Mouse (Mus musculus) urinary bladder, postnatal 0 days (tissue): ENCODE results near the gene Zfp513. TPM values are rescaled to one million over a fixed set of nuclear protein-coding genes. Genes with fewer than 3 reads are reported as not detected.

ENCODE experiments used
- polyA plus RNA-seq: library from polyadenylated mRNA; unstranded; fragments of >200 nt; fragmentation: Nextera tagmentation; extraction: Ambion mirVana; gene quantifications from 2 replicates; pipeline ENCODE4 v1.2.1, GENCODE M21; 2015

The Zfp513 gene
- polyA plus RNA-seq = 4.0 and 4.5 TPM in 2 replicates

GRCm38 (mm10) chr5:31201742-31202590 is at the start of gene Zfp513:
Gene Zfp513 (minus strand): TSS chr5:31202303.

DNA sequence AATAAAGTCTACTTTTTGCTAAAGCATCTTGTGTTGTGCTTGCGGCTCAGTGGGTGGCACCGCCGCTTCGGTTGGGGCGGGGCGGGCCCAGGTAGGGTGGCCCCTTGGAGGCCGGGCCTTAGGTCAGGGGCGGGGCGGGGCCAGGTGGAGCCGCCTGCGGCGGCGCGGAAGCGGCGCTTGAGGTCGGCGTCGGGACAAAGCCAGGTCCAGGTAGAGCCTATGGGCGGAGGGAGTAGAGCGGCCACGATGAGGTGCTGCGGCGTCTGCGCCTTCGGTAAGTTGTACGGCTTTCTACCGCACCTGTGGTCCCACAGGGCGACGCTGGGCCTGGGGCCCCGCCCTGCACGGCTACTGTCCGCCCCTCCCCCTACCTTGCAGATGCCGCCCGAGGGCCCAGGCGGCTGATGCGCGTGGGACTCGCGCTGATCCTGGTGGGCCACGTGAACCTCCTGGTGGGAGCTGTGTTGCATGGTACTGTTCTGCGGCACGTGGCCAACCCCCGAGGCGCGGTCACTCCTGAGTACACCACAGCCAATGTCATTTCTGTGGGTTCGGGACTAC is 49.5 kb upstream of the Zfp513 start, which contains the start of gene Krtcap3:
Gene Krtcap3, plus strand, starts transcription at position 151 of the 561 bp plus-strand sequence.

DNA sequence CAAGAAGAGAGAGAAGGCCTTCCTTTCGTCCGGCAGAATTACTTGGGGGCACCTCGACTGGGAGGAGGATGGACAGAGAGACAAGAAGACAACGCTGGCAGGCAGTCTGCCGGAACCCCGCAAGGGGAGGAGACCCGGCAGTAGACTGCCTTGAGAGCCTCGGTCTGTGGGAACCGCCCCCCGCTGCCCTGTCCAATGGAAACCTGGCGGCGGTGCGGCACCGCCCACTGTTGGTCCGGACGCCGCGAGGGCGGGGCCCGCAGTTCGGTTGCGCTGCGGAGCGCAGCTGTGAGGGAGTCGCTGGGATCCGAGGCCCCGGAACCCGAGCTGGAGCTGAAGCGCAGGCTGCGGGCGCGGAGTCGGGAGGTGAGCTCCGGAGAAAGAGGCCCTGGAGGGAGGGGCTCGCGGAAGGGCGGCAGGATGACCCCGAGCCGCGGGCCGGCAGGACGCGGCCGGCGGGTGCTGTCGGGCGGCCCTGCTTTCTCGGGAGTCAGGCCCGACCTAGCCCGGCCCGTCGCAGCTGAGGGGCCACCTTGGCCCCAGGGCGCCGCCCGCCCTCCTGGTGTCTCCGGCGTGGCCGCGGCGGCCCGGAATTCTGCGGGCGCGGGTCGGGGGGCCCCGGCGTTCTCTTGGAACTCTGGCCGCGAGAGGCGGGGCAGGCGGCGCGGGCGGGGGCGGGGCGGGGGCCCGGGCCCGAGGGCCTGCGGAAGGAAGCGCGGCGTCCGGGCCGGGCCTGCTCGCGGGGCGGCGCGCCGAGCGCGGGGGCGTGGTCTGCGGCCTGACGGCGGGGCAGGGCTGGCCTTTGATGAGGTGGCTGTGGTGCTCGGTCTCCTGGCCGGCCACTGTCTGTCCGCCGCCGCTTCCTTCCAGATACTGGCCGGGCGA is 38.8 kb upstream of the Zfp513 start, which contains the start of the genes Nrbp1 and Gm9970:
Gene Nrbp1, plus strand, starts transcription at position 228 of the 885 bp plus-strand sequence.
Gene Gm9970, minus strand, starts transcription at position 596 of the 885 bp plus-strand sequence.

DNA sequence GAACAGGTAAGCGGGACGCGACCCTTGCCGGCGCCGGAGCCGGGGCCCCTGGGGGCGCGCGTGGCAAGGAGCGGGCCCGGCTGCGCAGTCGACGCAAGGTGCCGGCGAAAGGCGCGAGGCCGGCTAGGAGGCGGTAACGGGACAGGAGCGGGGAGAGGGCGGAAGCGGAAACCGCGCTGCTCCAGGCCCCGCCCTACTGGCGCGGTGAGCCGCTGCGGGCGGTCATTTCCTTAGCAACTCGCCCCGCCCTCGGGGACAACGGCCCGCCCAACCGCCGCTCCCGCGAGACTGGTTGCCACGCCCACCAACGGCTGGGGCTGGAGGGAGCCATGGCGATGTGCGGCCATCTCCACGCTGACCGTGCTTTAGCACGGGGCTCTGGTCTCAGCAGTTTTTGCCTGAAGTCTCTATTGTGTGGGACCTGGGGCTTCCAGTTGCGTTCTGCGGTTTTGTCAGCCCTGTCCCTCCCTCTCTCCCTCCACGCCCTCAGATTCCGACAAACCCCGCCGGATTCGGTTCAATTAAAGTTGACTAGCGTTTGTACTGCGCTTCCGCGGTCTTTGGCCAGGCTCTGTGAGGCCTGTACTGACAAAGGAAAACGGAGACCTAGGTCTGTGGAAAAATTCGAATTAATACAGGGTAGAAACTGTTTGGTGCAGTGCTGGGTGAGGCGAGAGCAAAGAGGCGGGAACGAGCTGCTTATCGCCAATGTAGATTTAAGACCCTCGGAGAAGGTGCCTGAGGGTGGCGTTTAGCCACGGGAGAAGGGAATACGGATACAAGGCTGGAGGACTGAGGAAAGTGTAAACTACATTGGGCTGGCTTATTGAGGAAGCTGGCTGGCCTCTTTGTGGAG is 18.6 kb upstream of the Zfp513 start, which contains the start of gene Ppm1g:
Gene Ppm1g, minus strand, starts transcription at position 240 of the 856 bp plus-strand sequence.

DNA sequence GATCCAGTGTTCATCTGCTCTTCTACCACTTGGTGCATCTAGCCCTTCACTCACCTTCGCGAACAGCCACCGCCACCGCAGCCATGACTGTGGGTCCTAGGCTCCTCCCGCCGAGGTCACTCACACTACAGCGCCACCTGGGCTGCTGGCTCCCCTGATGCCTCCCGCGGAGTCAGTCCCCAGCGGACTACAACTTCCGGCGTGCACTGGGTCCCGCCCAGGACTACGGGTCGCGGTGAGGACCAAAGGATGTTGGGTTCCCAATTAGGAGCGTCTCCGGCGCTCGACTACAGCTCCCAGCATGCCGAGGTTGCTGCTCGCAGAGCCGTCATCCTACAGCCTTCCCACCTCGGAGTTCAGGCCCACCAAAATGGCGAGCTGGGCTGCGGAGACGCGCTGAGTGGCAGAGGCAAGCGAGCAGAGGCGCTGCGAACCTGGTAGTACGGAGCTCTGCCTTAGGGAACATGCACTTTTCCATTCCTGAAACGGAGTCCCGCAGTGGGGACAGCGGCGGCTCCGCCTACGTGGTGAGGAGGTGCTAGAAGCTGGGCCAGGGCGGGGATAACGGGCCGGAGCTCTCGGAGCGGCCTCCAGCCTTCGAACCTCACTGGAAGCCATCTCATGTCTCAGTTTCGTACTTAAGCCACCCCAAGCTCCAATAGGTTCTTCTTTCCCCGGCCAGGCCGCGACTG is 9.0 kb downstream of the Zfp513 start, which contains the start of the genes Snx17 and Eif2b4:
Gene Snx17, plus strand, starts transcription at position 289 of the 692 bp plus-strand sequence.
Gene Eif2b4, minus strand, starts transcription at position 492 of the 692 bp plus-strand sequence.

DNA sequence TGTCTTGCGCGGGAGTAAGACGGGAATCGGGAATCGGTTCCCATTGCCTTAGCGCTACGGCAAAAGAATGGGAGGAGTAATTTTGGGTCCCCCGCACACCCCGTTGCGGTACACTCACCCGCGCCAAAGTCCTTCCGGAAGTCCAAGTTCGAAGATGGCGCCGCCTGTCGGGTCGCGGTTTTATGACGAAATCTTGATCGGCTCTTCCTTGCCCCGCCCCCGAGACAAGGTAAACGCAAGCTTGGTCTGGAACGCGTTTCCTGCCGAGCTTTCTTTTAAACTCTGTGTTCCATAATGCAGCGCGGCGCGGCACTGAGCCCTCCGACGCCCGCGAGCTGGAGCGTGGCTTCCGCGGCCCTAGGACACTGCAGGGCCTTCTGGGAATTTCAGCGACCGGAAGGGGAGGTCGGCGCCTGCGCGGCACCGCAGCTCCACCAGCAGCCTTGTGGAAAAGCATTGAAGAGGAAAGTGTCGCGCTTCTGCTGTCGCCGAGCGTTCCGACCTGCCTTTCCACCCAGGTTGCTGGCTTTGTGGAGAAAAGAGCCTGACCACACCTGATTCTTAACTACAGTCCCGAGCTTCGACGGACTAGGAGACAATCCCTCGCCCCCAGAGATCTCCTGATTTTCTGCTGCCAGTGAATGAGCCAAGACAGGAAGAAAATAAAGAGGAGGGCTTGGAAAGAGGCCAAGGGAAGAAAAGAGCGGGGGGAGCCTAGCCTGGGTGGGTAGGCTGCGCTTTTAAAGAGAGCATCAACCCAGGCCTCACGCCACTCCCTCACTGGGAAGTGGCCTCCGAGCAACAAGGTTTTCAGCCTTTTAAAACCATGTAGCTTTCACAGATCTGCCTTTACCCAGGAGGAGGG is 22.1 kb downstream of the Zfp513 start, which contains the start of the genes Gm29609 and Gtf3c2:
Gene Gm29609, minus strand, starts transcription at position 146 of the 865 bp plus-strand sequence.
Gene Gtf3c2, minus strand, starts transcription at position 379 of the 865 bp plus-strand sequence.

GRCm38 (mm10) chr5:31154152-31154553 is 48.0 kb downstream of the Zfp513 start, which contains the start of gene Mpv17:
Gene Mpv17 (minus strand): TSS chr5:31154251.

Other genes with a start within 250 kb of the Zfp513 start
- 76.4 and 81.5 TPM in 2 replicates for gene Preb, start 241.9 kb downstream of the Zfp513 start, polyA plus RNA-seq
- 0.29 and 0.53 TPM in 2 replicates for gene Tcf23, start 233.6 kb downstream of the Zfp513 start, polyA plus RNA-seq
- 208 and 234 TPM in 2 replicates for gene Atraid, start 154.0 kb downstream of the Zfp513 start, polyA plus RNA-seq
- gene Slc5a6, start 153.4 kb downstream of the Zfp513 start, polyA plus RNA-seq = 7.6 and 8.1 TPM in 2 replicates
- gene Cad, start 147.5 kb downstream of the Zfp513 start, polyA plus RNA-seq = 7.7 and 8.9 TPM in 2 replicates
- gene Dnajc5g, start 96.0 kb downstream of the Zfp513 start, polyA plus RNA-seq = not detected in 2 replicates
- gene Slc30a3, start 94.1 kb downstream of the Zfp513 start, polyA plus RNA-seq = not detected in 2 replicates
- not detected in 2 replicates for gene Trim54, start 85.6 kb downstream of the Zfp513 start, polyA plus RNA-seq
- gene Ucn, start 63.5 kb downstream of the Zfp513 start, polyA plus RNA-seq = not detected in 2 replicates
- gene Mpv17, start 48.1 kb downstream of the Zfp513 start, polyA plus RNA-seq = 60.7 and 61.3 TPM in 2 replicates
- 0.29 and 1.5 TPM in 2 replicates for gene Gm29609, start 22.4 kb downstream of the Zfp513 start, polyA plus RNA-seq
- gene Gtf3c2, start 22.2 kb downstream of the Zfp513 start, polyA plus RNA-seq = 21.8 and 27.1 TPM in 2 replicates
- gene Snx17, start 9.1 kb downstream of the Zfp513 start, polyA plus RNA-seq = 106 and 108 TPM in 2 replicates
- 31.4 and 37.4 TPM in 2 replicates for gene Eif2b4, start 8.9 kb downstream of the Zfp513 start, polyA plus RNA-seq
- 59.8 and 62.1 TPM in 2 replicates for gene Ppm1g, start 18.4 kb upstream of the Zfp513 start, polyA plus RNA-seq
- gene Nrbp1, start 38.6 kb upstream of the Zfp513 start, polyA plus RNA-seq = 103 and 107 TPM in 2 replicates
- gene Gm9970, start 38.9 kb upstream of the Zfp513 start, polyA plus RNA-seq = 1.0 and 1.3 TPM in 2 replicates
- 30.7 and 32.7 TPM in 2 replicates for gene Krtcap3, start 49.4 kb upstream of the Zfp513 start, polyA plus RNA-seq
- 9.7 and 12.7 TPM in 2 replicates for gene Ift172, start 88.8 kb upstream of the Zfp513 start, polyA plus RNA-seq
- 12.9 and 13.2 TPM in 2 replicates for gene Fndc4, start 93.8 kb upstream of the Zfp513 start, polyA plus RNA-seq
- 0.11 TPM in 1 of 2 replicates, not detected in the other for gene Gckr, start 95.1 kb upstream of the Zfp513 start, polyA plus RNA-seq